Mouse (Mus musculus): ENCODE measurements around the gene D630003M21Rik.

Gene D630003M21Rik

DNA sequence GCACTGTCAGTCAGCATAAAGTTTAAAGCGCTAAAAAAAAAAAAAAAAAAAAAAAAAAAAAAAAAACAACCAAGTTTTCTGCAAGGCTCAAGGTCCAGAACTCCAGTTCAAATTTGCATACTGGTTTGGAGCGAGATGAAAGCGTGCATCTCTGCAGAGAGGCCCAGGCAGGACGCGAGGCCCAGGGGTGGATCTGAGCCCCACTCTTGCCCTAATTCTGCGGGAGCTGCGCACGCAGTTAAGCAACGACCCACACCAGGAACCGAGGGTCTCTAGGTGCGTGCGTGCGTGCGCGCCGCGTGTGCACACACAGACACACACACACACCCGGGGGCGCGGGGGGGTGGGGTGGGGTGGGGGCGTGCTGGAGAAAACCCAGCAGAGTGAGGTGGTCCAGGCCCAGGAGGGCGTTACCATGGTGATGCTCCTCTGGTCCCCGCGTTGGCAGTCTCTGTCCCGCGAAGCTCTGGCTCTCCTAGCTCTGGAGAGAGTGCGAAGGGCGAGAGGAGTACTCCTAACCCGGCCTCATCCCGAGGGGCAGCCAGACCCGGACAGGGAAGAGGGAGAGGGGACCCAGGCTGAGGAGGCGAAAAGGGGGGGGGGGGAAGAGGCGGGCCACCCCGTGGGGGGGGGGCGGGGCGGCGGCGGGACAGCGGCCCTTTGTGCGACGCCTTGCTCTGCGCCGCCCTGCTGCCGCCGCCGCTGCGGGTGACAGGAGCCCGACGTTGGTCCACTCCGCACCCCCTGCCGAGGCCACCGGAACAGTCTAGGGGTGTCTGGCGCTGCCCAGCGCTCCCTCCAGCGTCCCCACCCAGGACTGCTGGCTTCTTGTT is at the start of gene D630003M21Rik:
D630003M21Rik (minus strand) TSS at position 553 of the 833 bp plus-strand sequence.
- DNase-seq (ENCODE audit: low read depth, low spot score) = no peak

DNA sequence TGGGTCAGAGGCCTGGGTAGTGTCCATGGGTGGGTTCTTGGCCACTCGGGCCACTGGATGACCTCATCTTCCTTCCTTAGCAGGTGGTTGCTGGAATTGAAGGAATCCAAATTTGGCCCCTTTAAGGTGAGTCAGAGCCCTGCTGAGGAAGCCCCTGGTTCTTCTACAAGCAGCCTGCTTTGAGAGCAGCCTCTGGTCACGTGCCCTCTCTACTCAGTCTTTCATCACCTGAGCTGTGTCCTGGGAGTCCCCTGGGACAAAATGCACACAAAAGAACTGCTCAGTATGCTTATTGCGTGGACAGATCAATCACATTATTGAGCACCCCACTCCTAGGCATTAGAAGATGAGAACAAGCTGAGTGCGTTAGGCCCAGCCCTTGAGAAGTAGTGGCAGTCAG is 47.9 kb upstream of the D630003M21Rik start:
- DNase-seq (ENCODE audit: low read depth, low spot score) = no peak

DNA sequence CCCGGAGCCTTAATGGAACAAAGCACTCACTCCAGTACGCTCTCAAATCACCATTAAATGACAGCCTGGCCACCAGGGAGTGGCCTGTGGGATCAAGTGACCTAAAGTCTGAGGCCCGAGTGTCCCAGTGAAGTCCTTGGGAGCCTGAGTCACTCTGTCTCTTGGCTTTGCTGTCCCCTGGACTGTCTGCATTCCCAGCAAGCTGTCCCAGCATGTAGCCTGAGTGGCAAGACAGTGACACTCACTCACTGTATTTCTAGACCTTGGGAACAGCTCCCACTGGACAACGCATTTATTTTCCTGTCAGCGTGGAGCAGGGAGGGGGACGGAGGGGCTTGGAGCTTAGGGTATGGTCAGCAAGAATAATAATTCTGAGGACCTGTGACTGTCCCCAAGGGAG is 47.4 kb upstream of the D630003M21Rik start:
- DNase-seq (ENCODE audit: low read depth, low spot score) = no peak

DNA sequence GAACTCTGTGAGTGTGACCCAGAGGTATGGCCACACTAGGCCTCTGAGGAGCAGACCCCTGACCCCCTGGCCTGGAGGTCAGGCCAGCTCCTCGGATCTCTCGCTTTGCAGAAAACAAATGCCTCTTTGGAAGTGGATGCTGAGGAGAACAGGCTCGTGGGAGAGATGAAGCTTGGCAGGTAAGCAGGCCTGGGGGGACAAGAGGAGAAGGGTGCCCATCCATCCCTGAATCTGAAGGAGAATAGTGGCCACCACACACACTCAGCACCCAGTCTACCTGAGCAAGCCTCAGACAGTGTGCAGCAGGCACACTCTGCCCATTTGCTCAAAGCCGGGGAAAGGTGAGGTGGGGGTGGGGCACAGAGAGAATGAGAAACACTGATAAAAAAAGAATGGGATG is 46.8 kb upstream of the D630003M21Rik start:
- no peak for DNase-seq (ENCODE audit: low read depth, low spot score)

DNA sequence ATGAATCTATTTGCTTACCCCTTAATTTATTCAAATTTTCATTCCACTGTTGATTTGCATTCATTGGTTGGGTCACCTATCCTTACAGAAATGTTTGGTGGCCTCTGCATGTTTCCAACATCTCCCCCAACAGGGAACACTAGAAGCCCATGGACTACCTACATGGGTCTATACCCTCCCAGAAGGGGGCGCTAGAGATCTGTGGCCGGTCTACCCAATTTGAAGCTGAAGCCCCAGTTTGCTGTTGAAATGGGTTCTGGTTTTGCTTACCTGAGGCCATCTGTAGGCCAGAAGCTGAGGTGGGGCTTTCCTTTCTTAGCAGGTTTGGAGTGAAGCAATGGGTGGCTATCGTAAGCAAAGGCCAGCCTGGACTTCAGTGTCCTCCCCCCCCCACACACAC is 46.3 kb upstream of the D630003M21Rik start:
- peak; percentile 54 for DNase-seq (ENCODE audit: low read depth, low spot score)

DNA sequence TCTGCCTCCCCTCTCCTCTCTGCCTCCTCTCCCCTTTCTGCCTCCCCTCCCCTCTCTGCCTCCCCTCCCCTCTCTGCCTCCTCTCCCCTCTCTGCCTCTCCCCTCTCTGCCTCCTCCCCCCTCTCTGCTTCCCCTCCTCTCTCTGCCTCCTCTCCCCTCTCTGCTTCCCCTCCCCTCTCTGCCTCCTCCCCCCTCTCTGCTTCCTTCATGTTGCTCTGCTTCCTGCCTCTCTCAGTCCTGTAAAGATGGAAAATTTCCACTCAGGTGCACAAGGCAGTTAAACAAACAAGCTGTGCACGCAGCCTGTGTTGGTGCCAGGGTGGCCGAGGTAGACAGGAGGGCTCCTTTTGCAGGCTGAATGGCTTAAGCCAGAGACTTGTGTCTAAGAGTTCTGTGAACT is 44.6 kb upstream of the D630003M21Rik start:
- peak; percentile 20 for DNase-seq (ENCODE audit: low read depth, low spot score)

DNA sequence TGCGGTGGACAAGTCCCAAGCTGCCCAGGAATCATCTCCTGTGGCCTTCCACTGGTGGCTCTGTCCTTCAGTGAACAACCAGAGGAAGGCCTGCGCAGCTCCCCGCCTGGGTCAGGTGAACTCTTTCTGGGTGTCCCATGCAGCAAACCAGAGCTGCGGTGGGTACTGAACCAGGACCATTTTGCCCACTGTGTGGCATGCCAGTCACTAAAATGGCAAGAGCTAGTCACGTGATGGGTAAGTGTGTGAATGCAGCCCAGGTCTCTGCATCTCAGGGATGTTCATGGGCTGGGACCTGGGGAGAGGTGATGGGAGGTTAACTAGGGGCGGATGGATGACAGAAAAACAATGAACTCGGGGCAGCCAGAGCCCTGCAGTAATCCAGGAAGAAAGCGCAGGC is 41.0 kb upstream of the D630003M21Rik start:
- no peak for DNase-seq (ENCODE audit: low read depth, low spot score)

DNA sequence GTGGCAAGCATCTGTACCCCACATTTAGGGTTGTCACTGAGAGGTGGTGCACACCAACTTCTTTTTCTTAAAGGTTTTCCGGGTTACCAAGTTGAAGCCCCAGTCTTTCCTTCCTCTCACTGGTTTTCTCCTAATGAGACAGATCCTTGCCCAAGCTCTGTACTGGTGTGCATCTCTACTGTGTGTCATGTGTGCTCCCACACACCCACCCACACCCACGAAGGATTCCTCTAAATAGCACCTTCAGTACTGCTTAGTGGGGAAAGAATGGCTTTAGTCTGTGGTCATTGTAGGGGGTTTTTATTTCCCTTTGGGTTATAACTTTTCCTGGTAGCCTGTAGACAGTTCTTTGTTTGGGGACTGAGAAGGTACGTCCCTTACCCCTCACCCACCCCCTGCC is 35.9 kb upstream of the D630003M21Rik start:
- DNase-seq (ENCODE audit: low read depth, low spot score) = no peak

DNA sequence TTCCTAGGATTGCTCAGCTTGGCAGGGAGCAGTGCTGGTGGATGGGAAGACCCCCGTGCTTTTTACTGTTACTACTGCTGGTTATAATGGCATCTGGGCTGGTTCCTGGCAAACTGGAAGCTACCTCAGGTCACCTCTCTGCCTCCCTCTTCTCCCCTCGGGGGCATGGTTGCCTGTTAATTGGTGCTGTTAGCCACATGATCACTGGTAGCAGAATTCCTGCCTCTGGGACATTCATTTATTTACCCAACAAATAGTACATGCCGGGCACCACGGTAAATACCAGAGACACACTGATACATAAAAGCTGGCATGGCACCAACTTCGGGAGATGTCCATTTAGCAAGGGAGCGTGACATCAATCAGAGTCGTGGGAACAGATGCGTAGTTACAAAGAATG is 30.5 kb upstream of the D630003M21Rik start:
- DNase-seq (ENCODE audit: low read depth, low spot score) = no peak

DNA sequence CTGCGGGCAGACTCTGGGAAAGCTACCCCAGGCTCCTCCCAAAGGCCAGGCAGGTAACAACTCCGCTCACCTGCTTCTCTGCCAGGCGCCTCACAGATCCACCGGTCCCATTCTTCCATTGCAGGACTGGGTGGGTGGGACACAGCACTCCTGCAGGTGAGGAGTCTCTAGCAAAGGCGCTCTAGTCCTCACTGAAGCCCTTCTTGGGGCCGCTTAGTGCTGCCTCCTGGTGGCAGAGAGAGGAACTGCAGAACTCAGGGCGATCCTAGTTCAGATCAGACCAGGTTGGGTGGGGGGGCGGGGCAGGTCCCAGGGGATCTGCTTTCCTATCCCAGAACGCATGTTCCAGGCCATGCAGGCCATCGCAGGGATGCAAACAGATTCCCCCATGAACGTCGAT is 29.8 kb upstream of the D630003M21Rik start:
- peak; percentile 77 for DNase-seq (ENCODE audit: low read depth, low spot score)

DNA sequence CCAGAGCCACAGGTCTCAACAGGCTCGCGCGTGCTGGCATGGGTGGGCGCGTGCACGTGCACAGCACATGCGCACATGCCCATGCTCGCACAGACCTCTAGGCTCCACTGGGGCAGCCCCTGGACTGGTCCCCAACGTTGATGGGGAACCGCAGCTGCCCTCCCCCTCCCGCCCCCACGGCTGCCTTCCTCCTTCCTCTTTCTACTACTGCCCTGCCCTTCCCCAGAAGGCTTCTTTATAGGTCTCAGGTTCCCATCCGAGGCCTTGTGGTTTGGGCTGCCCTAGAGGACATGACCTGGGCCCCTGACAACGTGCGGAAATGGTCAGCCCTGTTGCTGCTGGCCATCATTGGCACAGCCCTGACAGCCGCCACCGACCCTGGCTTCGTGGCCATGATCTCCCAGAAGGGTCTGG is 29.0 kb upstream of the D630003M21Rik start, which contains the start of gene Bpi:
Bpi (plus strand) TSS at position 90 of the 414 bp plus-strand sequence.
- DNase-seq (ENCODE audit: low read depth, low spot score) = peak; percentile 19

DNA sequence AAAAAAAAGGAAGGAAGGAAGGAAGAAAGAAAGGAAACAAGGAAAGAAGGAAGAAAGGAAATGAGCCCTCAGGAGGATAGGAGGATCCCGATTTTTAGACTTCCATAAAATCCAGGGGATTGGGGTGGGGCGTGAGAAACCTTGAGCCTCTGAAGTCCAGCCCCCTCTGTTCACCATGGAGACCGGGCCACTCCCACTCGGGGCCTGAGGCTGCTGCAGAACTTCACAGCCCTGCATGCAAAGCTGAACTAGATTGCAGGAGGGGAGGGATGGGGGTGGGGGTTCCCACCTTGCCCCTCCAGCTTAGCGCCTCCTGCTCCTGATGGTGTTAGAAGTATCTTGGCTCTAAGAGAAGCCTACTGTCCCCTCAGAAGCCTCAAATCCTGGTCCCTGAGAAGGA is 27.9 kb upstream of the D630003M21Rik start:
- no peak for DNase-seq (ENCODE audit: low read depth, low spot score)

DNA sequence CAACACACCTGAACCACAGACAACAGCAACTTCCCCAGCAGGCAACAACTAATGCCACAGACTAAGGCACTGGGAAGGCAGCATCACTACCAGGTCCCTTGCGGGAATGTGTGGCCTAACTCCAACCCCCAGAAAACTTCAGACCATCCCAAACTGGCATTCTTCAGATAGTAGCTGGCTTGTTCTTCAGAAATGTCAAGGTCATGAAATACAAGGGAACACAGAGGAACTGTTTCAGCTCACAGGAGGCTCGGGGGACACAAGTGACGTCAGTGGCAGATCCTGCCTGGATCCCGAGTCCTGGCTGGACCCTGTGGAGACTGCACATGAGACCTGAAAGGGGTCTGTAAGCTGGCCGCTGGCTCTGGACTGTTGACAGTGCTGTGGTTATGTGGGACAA is 24.8 kb upstream of the D630003M21Rik start:
- no peak for DNase-seq (ENCODE audit: low read depth, low spot score)

DNA sequence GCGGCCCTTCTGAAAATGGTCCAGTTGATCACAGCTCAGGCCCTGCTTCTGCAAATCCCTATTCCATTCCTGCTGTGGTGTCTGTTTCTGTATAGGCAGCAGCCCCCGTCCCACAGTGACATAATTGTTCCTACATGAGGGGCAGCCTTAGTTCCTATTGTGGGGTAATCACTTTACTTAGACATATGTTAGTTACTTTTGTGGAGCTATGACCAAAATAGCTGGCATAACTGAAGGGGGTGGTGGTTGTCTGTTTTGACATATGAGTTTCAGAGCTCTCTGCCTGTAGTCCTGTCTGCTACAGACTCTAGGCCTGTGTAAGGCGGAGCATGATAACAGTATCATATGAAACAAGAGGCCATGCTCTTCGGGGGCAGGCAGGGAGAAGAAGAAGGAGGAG is 21.5 kb upstream of the D630003M21Rik start:
- DNase-seq (ENCODE audit: low read depth, low spot score) = no peak

DNA sequence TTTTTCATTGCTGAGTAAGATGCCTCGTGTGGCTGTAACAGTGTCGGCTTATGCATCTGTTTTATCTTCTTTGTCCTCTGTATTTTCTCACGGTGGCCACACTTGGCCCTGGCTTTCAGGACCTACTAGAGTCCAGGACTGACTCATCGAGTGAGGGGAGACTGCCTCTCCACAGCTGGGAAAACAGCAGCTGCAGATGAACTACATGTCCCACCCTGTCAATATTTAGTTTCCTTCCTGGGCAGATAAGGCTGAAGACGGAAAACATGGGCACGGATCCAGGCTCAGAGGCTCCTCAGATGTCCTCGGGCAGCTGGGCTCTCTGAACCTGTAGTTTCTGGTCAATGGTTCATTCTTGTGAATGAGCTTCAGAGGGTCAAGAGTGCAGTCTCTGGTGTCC is 19.3 kb upstream of the D630003M21Rik start:
- DNase-seq (ENCODE audit: low read depth, low spot score) = no peak

DNA sequence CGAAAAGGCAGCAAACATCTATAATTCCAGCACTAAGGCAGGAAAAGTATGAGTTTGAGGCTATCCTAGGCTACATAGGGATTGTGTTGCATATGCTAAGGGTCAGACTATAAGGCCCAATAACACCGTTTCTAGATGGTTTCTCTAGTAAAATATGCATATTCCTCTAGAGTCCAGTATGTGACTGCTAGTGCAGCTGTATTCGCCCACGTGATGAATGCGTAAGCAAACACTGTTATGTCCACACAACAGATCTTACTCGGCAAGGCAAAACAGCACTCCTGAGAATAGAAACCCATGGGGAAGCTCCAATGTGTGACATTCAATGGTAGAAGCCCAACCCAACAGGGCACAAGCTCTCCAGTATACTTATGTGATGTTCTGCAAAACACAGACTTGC is 18.8 kb upstream of the D630003M21Rik start:
- no peak for DNase-seq (ENCODE audit: low read depth, low spot score)

DNA sequence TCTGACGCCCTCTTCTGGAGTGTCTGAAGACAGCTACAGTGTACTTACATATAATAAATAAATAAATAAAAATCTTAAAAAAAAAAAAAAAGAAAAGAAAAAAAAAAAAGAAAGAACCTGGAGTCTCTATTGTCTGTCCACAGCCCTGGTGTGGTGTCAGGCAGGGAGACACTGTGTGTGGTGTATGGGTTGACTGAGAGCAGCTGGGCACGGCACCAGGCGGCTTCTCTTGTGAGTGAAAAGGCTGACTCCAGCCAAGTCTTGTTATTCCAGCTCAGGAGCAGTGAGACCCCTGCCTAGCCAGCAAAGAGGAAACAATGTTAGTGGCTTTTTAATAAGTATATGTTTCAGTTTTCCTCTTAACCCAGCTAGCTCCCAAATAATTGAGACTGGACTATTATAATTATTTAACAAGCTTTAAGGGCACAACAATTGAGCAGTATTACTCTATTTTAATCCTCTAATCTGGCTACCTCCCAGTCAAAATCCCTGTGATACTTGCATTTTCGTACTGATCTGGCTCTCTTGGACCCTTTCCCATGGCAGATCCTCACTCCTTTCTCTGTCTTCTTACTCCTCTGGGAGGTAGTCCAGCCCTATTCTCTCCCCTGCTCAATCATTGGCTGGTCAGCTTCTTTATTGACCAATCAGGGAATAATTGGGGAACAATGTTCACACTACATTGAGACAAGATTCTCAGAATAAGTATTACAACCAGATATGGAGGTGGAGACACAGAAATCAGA is 16.2 kb upstream of the D630003M21Rik start:
- no peak for DNase-seq (ENCODE audit: low read depth, low spot score)

DNA sequence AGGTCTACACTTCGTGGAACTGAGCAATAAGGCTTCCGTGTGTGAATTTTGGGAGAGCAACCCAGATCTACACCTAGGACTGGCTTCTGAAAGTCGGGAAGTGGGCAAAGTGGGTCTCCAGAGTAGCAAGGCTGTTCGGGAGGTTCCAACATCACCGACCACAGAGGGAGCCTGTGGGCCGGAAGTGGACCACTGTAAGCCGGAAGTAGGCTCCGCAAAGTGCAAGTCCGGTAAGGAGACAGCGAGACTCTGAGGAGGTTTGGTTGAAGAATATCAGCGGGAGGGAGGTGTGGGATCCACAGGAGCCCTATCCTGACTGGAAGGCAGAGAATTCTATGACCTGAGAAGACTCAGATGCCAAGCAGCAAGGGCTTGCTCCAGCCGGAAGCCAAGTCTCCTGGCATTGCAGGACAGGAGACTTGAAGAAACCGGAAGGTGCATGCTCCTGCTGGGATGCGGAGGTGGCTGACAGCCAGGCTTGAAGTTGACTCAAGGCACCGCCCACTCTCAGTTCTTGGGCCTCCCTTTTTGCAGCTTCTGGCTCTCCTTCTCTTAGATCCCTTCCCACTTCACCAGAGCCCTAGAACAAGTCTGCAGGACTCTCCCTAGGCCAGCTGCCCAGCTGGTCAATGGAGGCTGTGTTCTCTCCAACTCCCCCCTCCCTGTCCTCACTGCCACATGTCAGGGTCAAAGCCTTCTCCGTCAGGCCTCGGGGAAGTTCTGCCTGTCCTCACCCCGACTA is 14.3 kb upstream of the D630003M21Rik start:
- no peak for DNase-seq (ENCODE audit: low read depth, low spot score)

DNA sequence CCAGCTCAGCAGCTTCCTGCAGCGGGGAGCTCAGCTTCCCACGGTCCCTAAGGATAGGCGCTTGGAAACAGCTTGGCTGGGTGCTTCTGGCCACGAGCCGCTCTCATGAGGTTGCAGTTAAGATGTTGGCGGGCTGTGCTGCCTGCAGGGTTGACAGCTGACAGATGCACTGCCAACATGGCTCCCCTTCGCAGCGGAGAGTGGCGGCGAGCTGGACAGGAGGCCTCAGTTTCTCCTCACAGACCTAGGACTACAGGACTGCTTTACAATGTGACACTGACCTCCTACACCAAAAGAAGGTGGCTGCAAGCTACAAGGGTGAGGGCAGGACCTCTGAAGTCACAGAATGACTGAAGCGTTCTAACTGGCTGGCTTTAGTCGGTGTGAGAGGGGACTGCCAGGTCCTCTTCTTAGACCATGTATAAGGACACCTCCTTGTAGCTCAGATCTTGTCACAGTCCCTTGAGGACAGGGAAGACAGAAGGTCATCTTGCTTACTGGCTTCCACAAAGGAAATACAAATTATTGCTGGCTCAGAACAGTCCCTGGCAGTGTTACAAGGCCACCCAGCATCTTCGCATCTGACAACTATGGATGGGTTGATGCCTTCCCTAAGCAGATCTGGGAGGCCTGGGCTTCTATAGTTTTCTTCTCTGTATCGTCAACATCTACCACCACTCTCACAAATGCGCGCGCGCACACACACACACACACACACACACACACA is 13.3 kb upstream of the D630003M21Rik start:
- no peak for DNase-seq (ENCODE audit: low read depth, low spot score)

DNA sequence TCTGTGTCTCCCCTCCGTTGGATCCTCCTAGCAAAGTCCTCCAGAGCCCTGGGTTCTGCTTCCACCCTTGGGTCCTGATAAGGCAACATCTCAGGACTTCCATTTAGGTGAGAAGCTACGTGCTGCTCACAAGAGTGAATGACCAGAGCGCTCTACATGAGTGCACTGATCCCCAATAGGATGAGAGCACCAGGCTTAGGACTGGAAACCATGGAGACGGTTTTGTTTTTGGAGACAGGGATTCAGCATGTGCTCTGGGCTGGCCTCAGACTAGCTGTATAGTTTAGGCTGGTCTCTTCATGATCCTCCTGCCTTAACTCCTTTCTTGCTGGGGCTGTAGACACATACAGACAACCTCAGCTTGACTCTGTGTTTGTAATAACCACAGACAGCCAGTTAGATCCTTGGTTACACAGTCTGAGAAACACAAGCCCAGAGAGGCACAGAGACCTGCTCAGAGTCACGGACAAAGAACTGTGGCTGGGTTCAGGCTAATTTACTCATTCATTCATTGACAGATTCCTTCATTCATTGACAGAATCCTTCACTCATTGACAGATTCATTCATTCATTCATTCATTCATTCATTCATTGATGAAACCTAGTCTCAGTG is 12.2 kb upstream of the D630003M21Rik start:
- DNase-seq (ENCODE audit: low read depth, low spot score) = no peak

DNA sequence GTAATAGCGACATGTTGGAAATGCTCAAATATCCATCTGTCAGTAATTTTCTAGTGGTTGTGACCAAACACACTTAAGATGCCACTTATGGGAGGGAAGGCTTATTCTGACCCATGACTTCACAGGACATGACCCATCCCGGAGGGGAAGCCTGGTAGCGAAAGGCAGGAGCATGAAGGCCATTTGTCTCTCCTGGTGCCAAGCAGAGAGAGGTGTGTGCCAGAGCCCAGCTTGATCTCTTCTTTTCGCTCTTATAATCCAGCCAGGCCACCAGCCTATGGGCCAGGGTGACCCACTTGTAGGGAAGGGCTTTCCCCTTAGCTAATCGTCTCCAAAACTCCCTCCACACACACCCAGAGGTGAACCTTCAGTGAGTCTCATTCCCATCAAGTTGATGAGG is 9.1 kb upstream of the D630003M21Rik start:
- no peak for DNase-seq (ENCODE audit: low read depth, low spot score)
